Mouse (Mus musculus): ENCODE measurements around the gene Hist1h3e. TPM values are rescaled to one million over a fixed set of nuclear protein-coding genes. Genes with fewer than 3 reads are reported as not detected.
"Not testable (repeated sequence)": the region's sequence is repeated elsewhere in the genome, so short reads cannot be mapped to it uniquely, and the experiment has no call there.

Hist1h3e gene
- polyA plus RNA-seq, 1 experiment: not detected

- peak within 1 kb of the TSS; percentile 54 for H3K4me3 ChIP-seq (ENCODE audit: insufficient read depth, low read depth, low read length)
- H3K4me1 ChIP-seq (ENCODE audit: control insufficient read depth, insufficient read depth, low read length): peaks cover 6% of the 10 kb centered on the region
- H3K27ac ChIP-seq (ENCODE audit: insufficient read depth, low read depth, low read length): peak within 1 kb of the TSS; percentile 96
- TF ChIP-seq CTCF (IDR thresholded peaks at IDR 0.05; ENCODE audit: insufficient read depth, low read depth, low read length) (no peak), POLR2A (IDR thresholded peaks at IDR 0.05; ENCODE audit: insufficient read depth, low read depth, low read length) (no peak)
- WGBS: 0% methylated on average over 18 of the region's 18 CpGs
Observed at GRCm38 (mm10) chr13:23571022-23571503, 8.9 kb upstream of the Hist1h3e start, which contains the start of the genes Hist1h2ae and Hist1h2bg. Gene Hist1h2ae, minus strand, starts transcription at chr13:23571220. Gene Hist1h2bg, plus strand, starts transcription at chr13:23571396.

- H3K4me1 ChIP-seq (ENCODE audit: control insufficient read depth, insufficient read depth, low read length): not testable (repeated sequence)
- Histone ChIP-seq H3K27ac (ENCODE audit: insufficient read depth, low read depth, low read length) (peak overlapping the region; percentile 89), H3K4me3 (ENCODE audit: insufficient read depth, low read depth, low read length) (peak overlapping the region; percentile 52)
- WGBS: under 1% methylated on average over 27 of the region's 41 CpGs
Observed at GRCm38 (mm10) chr13:23570261-23571021, 8.3 kb upstream of the Hist1h3e start.

- no peak overlapping the region for H3K27ac ChIP-seq (ENCODE audit: insufficient read depth, low read depth, low read length)
- no peak overlapping the region for H3K4me3 ChIP-seq (ENCODE audit: insufficient read depth, low read depth, low read length)
- no peak for TF ChIP-seq CTCF (IDR thresholded peaks at IDR 0.05; ENCODE audit: insufficient read depth, low read depth, low read length)
- no peak for TF ChIP-seq POLR2A (IDR thresholded peaks at IDR 0.05; ENCODE audit: insufficient read depth, low read depth, low read length)
- H3K4me1 ChIP-seq (ENCODE audit: control insufficient read depth, insufficient read depth, low read length): no peaks in the 10 kb centered on the region
- 87% methylated on average over 2 of the region's 2 CpGs for WGBS
Observed at GRCm38 (mm10) chr13:23564482-23564881, 2.3 kb upstream of the Hist1h3e start.

- H3K4me1 ChIP-seq (ENCODE audit: control insufficient read depth, insufficient read depth, low read length): no peaks in the 10 kb centered on the region
- TF ChIP-seq POLR2A (IDR thresholded peaks at IDR 0.05; ENCODE audit: insufficient read depth, low read depth, low read length): no peak
- no peak for TF ChIP-seq CTCF (IDR thresholded peaks at IDR 0.05; ENCODE audit: insufficient read depth, low read depth, low read length)
- H3K4me3 ChIP-seq (ENCODE audit: insufficient read depth, low read depth, low read length): peak overlapping the region; percentile 36
- 1% methylated on average over 18 of the region's 18 CpGs for WGBS
- peak overlapping the region; percentile 96 for H3K27ac ChIP-seq (ENCODE audit: insufficient read depth, low read depth, low read length)
Observed at GRCm38 (mm10) chr13:23562699-23563462, 712 bp upstream of the Hist1h3e start.

GRCm38 (mm10) chr13:23561531-23561882 is 662 bp downstream of the Hist1h3e start:
- H3K4me1 ChIP-seq (ENCODE audit: control insufficient read depth, insufficient read depth, low read length); H3K27ac ChIP-seq (ENCODE audit: insufficient read depth, low read depth, low read length): not testable (repeated sequence)
- peak overlapping the region; percentile 89; the same call in 1 of the 2 replicates for H3K4me3 ChIP-seq (ENCODE audit: insufficient read depth, low read depth, low read length)
- 0% methylated on average over 2 of the region's 5 CpGs for WGBS

GRCm38 (mm10) chr13:23560699-23561098 is 1.5 kb downstream of the Hist1h3e start:
- not testable (repeated sequence) for H3K4me3 ChIP-seq (ENCODE audit: insufficient read depth, low read depth, low read length); H3K27ac ChIP-seq (ENCODE audit: insufficient read depth, low read depth, low read length); H3K4me1 ChIP-seq (ENCODE audit: control insufficient read depth, insufficient read depth, low read length)
- 20% methylated on average over 2 of the region's 2 CpGs for WGBS

GRCm38 (mm10) chr13:23556906-23557305 is 5.3 kb downstream of the Hist1h3e start:
- TF ChIP-seq POLR2A (IDR thresholded peaks at IDR 0.05; ENCODE audit: insufficient read depth, low read depth, low read length) (no peak), CTCF (IDR thresholded peaks at IDR 0.05; ENCODE audit: insufficient read depth, low read depth, low read length) (no peak)
- H3K27ac ChIP-seq (ENCODE audit: insufficient read depth, low read depth, low read length): no peak overlapping the region
- WGBS: 68% methylated on average over 3 of the region's 3 CpGs
- H3K4me3 ChIP-seq (ENCODE audit: insufficient read depth, low read depth, low read length): no peak overlapping the region
- H3K4me1 ChIP-seq (ENCODE audit: control insufficient read depth, insufficient read depth, low read length): peaks cover 3% of the 10 kb centered on the region; the same call in 1 of the 2 replicates

- Histone ChIP-seq H3K4me1 (ENCODE audit: control insufficient read depth, insufficient read depth, low read length) (peaks cover 3% of the 10 kb centered on the region; the same call in 1 of the 2 replicates), H3K27ac (ENCODE audit: insufficient read depth, low read depth, low read length) (peak overlapping the region; percentile 85), H3K4me3 (ENCODE audit: insufficient read depth, low read depth, low read length) (peak overlapping the region; percentile 60)
- no peak for TF ChIP-seq CTCF (IDR thresholded peaks at IDR 0.05; ENCODE audit: insufficient read depth, low read depth, low read length)
- no peak for TF ChIP-seq POLR2A (IDR thresholded peaks at IDR 0.05; ENCODE audit: insufficient read depth, low read depth, low read length)
- WGBS: under 1% methylated on average over 18 of the region's 18 CpGs
Observed at GRCm38 (mm10) chr13:23555839-23556416, 6.2 kb downstream of the Hist1h3e start.
